In the genomic region with DNA sequence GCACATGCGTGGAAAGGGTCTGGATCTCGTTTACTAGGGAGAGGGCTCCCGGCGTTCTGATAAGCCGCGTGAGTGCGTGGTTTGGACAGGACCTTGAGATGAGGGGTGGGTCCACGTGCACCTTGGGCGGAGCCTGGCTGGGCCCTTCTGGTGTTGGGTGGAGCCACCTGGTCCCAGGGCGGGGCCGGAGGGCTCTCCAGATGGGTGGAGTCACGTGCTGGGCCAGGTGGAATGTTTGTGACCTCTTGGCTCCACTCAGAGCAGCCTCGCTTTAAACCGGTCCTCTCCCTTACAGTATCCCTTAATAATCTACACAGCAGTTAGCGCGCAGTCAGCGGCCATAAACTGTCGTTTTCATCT, we compare ENCODE assay signal across 8 mouse cellular contexts. TPM values are rescaled to one million over a fixed set of nuclear protein-coding genes. Genes with fewer than 3 reads are reported as not detected.
A peak's percentile ranks its signal among the peaks of the same experiment; 100 is the strongest.
DNase-seq lines count a peak whose midpoint lies in the region; ATAC-seq and TF ChIP-seq lines count a peak whose summit lies in the region.

No protein-coding gene starts in this region.

- no peak for TF ChIP-seq CTCF in intestine, postnatal 0 days (IDR thresholded peaks at IDR 0.05; ENCODE audit: low read depth)
- TF ChIP-seq CTCF in stomach, postnatal 0 days (IDR thresholded peaks at IDR 0.05; ENCODE audit: low read depth): no peak

- H3K9me3 ChIP-seq in midbrain, embryonic 10.5 days (replicated peaks): no peaks in the 10 kb centered on the region
- H3K9me3 ChIP-seq in midbrain, embryonic 13.5 days: no peaks in the 10 kb centered on the region
- no peaks in the 10 kb centered on the region for H3K9me3 ChIP-seq in intestine, postnatal 0 days (ENCODE audit: control insufficient read depth)
- H3K9me3 ChIP-seq in liver, embryonic 13.5 days (replicated peaks): no peaks in the 10 kb centered on the region
- H3K9me3 ChIP-seq in stomach, postnatal 0 days (ENCODE audit: control insufficient read depth, low read length): no peaks in the 10 kb centered on the region

- H3K4me2 ChIP-seq in midbrain, embryonic 13.5 days (replicated peaks): no peak overlapping the region
- H3K4me2 ChIP-seq in intestine, postnatal 0 days (replicated peaks; ENCODE audit: low read depth): peak overlapping the region; percentile 54
- peak overlapping the region; percentile 18 for H3K4me2 ChIP-seq in liver, embryonic 13.5 days
- H3K4me2 ChIP-seq in stomach, postnatal 0 days (replicated peaks; ENCODE audit: low read depth): peak overlapping the region; percentile 31

- H3K27ac ChIP-seq in midbrain, embryonic 10.5 days (replicated peaks): peak overlapping the region; percentile 55; the same call in 1 of the 2 replicates
- H3K27ac ChIP-seq in midbrain, embryonic 13.5 days: no peak overlapping the region
- H3K27ac ChIP-seq in intestine, postnatal 0 days (ENCODE audit: low read depth, low read length): no peak overlapping the region
- H3K27ac ChIP-seq in liver, embryonic 13.5 days: no peak overlapping the region
- no peak overlapping the region for H3K27ac ChIP-seq in stomach, postnatal 0 days (replicated peaks)

- WGBS in midbrain, embryonic 10.5 days: 10% methylated on average over 18 of the region's 18 CpGs
- 21% methylated on average over 18 of the region's 18 CpGs for WGBS in midbrain, embryonic 13.5 days
- 23% methylated on average over 18 of the region's 18 CpGs for WGBS in intestine, postnatal 0 days
- WGBS in liver, embryonic 13.5 days (ENCODE audit: insufficient replicate concordance): 45% methylated on average over 18 of the region's 18 CpGs
- WGBS in stomach, postnatal 0 days: 31% methylated on average over 18 of the region's 18 CpGs

- DNase-seq in midbrain, embryonic 10.5 days (ENCODE audit: low spot score): no peak
- peak; percentile 31 for DNase-seq in liver, embryonic 13.5 days
- peak; percentile 85 for DNase-seq in stomach, postnatal 0 days (ENCODE audit: low spot score)
- DNase-seq in ovary, postnatal 14 days (ENCODE audit: low spot score): no peak
- DNase-seq in thymus, adult 18-20 months: no peak
- DNase-seq in thymus, postnatal 4 days: no peak

- ATAC-seq in midbrain, embryonic 13.5 days: no peak
- peak; percentile 72 for ATAC-seq in intestine, postnatal 0 days
- ATAC-seq in liver, embryonic 13.5 days (ENCODE audit: low read depth): peak; percentile 39; the same call in 1 of the 2 replicates
- peak; percentile 76 for ATAC-seq in stomach, postnatal 0 days (ENCODE audit: low FRiP score, low TSS enrichment)

- H3K27me3 ChIP-seq in midbrain, embryonic 10.5 days (ENCODE audit: low read depth, poor library complexity, severe bottlenecking): peaks cover 82% of the 10 kb centered on the region
- H3K27me3 ChIP-seq in midbrain, embryonic 13.5 days: peaks cover 32% of the 10 kb centered on the region
- H3K27me3 ChIP-seq in intestine, postnatal 0 days (replicated peaks; ENCODE audit: control insufficient read depth, insufficient read depth, low read length): no peaks in the 10 kb centered on the region; the same call in 1 of the 2 replicates
- peaks cover 61% of the 10 kb centered on the region for H3K27me3 ChIP-seq in liver, embryonic 13.5 days
- no peaks in the 10 kb centered on the region for H3K27me3 ChIP-seq in stomach, postnatal 0 days (ENCODE audit: control insufficient read depth, insufficient read depth, low read length)

- peak overlapping the region; percentile 37 for H3K4me3 ChIP-seq in midbrain, embryonic 10.5 days
- H3K4me3 ChIP-seq in midbrain, embryonic 13.5 days (replicated peaks): no peak overlapping the region
- H3K4me3 ChIP-seq in intestine, postnatal 0 days (ENCODE audit: low read depth, low read length): peak overlapping the region; percentile 9; the same call in 1 of the 2 replicates
- no peak overlapping the region for H3K4me3 ChIP-seq in liver, embryonic 13.5 days (replicated peaks)
- no peak overlapping the region; the same call in 1 of the 2 replicates for H3K4me3 ChIP-seq in stomach, postnatal 0 days (ENCODE audit: low read depth, low read length)

- no peaks in the 10 kb centered on the region for H3K36me3 ChIP-seq in midbrain, embryonic 10.5 days
- no peaks in the 10 kb centered on the region for H3K36me3 ChIP-seq in midbrain, embryonic 13.5 days
- no peaks in the 10 kb centered on the region for H3K36me3 ChIP-seq in intestine, postnatal 0 days (ENCODE audit: control insufficient read depth, insufficient read depth)
- H3K36me3 ChIP-seq in liver, embryonic 13.5 days: no peaks in the 10 kb centered on the region
- H3K36me3 ChIP-seq in stomach, postnatal 0 days (ENCODE audit: control insufficient read depth, insufficient read depth, low read length): no peaks in the 10 kb centered on the region

- peaks cover 47% of the 10 kb centered on the region for H3K4me1 ChIP-seq in midbrain, embryonic 10.5 days
- peaks cover 42% of the 10 kb centered on the region for H3K4me1 ChIP-seq in midbrain, embryonic 13.5 days (replicated peaks)
- H3K4me1 ChIP-seq in intestine, postnatal 0 days (replicated peaks; ENCODE audit: control insufficient read depth, insufficient read depth, low read length): no peaks in the 10 kb centered on the region
- H3K4me1 ChIP-seq in liver, embryonic 13.5 days (replicated peaks): peaks cover 31% of the 10 kb centered on the region
- 0 out of 2 replicates have a peak, but pooled peaks cover 2% of the 10 kb centered on the region for H3K4me1 ChIP-seq in stomach, postnatal 0 days (replicated peaks; ENCODE audit: control insufficient read depth, insufficient read depth)

- no peak overlapping the region; the same call in 1 of the 2 replicates for H3K9ac ChIP-seq in midbrain, embryonic 13.5 days (replicated peaks)
- H3K9ac ChIP-seq in intestine, postnatal 0 days (ENCODE audit: low read depth, low read length): no peak overlapping the region; the same call in 1 of the 2 replicates
- H3K9ac ChIP-seq in liver, embryonic 13.5 days: no peak overlapping the region
- no peak overlapping the region for H3K9ac ChIP-seq in stomach, postnatal 0 days (ENCODE audit: low read length)

- TF ChIP-seq EP300 in stomach, postnatal 0 days (optimal IDR thresholded peaks at IDR 0.05): no peak

RNA-seq across cellular contexts. Expression of gene Pi16, which starts 5.1 kb away (rescaled TPM):
- 0.75 and 0.82 TPM in 2 replicates for polyA plus RNA-seq in midbrain, embryonic 10.5 days (2016; fragmentation: Nextera tagmentation; extraction: Ambion mirVana)
- polyA plus RNA-seq in midbrain, embryonic 13.5 days (2015; fragmentation: Nextera tagmentation; extraction: Ambion mirVana): 1.9 and 2.2 TPM in 2 replicates
- polyA plus RNA-seq in intestine, postnatal 0 days (2015; fragmentation: Nextera tagmentation; extraction: Ambion mirVana): 0.73 and 0.76 TPM in 2 replicates
- polyA plus RNA-seq in liver, embryonic 13.5 days (2015; fragmentation: Nextera tagmentation; extraction: Ambion mirVana): 0.30 and 0.32 TPM in 2 replicates
- 1.3 TPM in 2 replicates for polyA plus RNA-seq in stomach, postnatal 0 days (2015; fragmentation: Nextera tagmentation; extraction: Ambion mirVana)

RNA-seq across cellular contexts. Expression of gene Mtch1, which starts 25.2 kb away (rescaled TPM):
- 277 and 318 TPM in 2 replicates for polyA plus RNA-seq in midbrain, embryonic 10.5 days (2016; fragmentation: Nextera tagmentation; extraction: Ambion mirVana)
- 398 and 461 TPM in 2 replicates for polyA plus RNA-seq in midbrain, embryonic 13.5 days (2015; fragmentation: Nextera tagmentation; extraction: Ambion mirVana)
- 139 and 143 TPM in 2 replicates for polyA plus RNA-seq in intestine, postnatal 0 days (2015; fragmentation: Nextera tagmentation; extraction: Ambion mirVana)
- 55.2 and 64.0 TPM in 2 replicates for polyA plus RNA-seq in liver, embryonic 13.5 days (2015; fragmentation: Nextera tagmentation; extraction: Ambion mirVana)
- 189 and 201 TPM in 2 replicates for polyA plus RNA-seq in stomach, postnatal 0 days (2015; fragmentation: Nextera tagmentation; extraction: Ambion mirVana)

RNA-seq across cellular contexts. Expression of gene Fgd2, which starts 38.1 kb away (rescaled TPM):
- 3.8 and 4.1 TPM in 2 replicates for polyA plus RNA-seq in midbrain, embryonic 10.5 days (2016; fragmentation: Nextera tagmentation; extraction: Ambion mirVana)
- 3.2 and 3.3 TPM in 2 replicates for polyA plus RNA-seq in midbrain, embryonic 13.5 days (2015; fragmentation: Nextera tagmentation; extraction: Ambion mirVana)
- 4.9 and 6.0 TPM in 2 replicates for polyA plus RNA-seq in intestine, postnatal 0 days (2015; fragmentation: Nextera tagmentation; extraction: Ambion mirVana)
- polyA plus RNA-seq in liver, embryonic 13.5 days (2015; fragmentation: Nextera tagmentation; extraction: Ambion mirVana): 4.5 and 5.0 TPM in 2 replicates
- polyA plus RNA-seq in stomach, postnatal 0 days (2015; fragmentation: Nextera tagmentation; extraction: Ambion mirVana): 5.9 and 8.2 TPM in 2 replicates

RNA-seq across cellular contexts. Expression of gene BC004004, which starts 54.0 kb away (rescaled TPM):
- 62.8 and 67.9 TPM in 2 replicates for polyA plus RNA-seq in midbrain, embryonic 10.5 days (2016; fragmentation: Nextera tagmentation; extraction: Ambion mirVana)
- polyA plus RNA-seq in midbrain, embryonic 13.5 days (2015; fragmentation: Nextera tagmentation; extraction: Ambion mirVana): 99.1 and 105 TPM in 2 replicates
- 111 and 116 TPM in 2 replicates for polyA plus RNA-seq in intestine, postnatal 0 days (2015; fragmentation: Nextera tagmentation; extraction: Ambion mirVana)
- polyA plus RNA-seq in liver, embryonic 13.5 days (2015; fragmentation: Nextera tagmentation; extraction: Ambion mirVana): 54.2 and 55.3 TPM in 2 replicates
- polyA plus RNA-seq in stomach, postnatal 0 days (2015; fragmentation: Nextera tagmentation; extraction: Ambion mirVana): 91.2 and 97.2 TPM in 2 replicates

RNA-seq across cellular contexts. Expression of gene Ppil1, which starts 58.6 kb away (rescaled TPM):
- 205 and 232 TPM in 2 replicates for polyA plus RNA-seq in midbrain, embryonic 10.5 days (2016; fragmentation: Nextera tagmentation; extraction: Ambion mirVana)
- polyA plus RNA-seq in midbrain, embryonic 13.5 days (2015; fragmentation: Nextera tagmentation; extraction: Ambion mirVana): 120 and 128 TPM in 2 replicates
- polyA plus RNA-seq in intestine, postnatal 0 days (2015; fragmentation: Nextera tagmentation; extraction: Ambion mirVana): 53.7 and 59.1 TPM in 2 replicates
- polyA plus RNA-seq in liver, embryonic 13.5 days (2015; fragmentation: Nextera tagmentation; extraction: Ambion mirVana): 117 and 120 TPM in 2 replicates
- polyA plus RNA-seq in stomach, postnatal 0 days (2015; fragmentation: Nextera tagmentation; extraction: Ambion mirVana): 64.6 and 65.9 TPM in 2 replicates

Comparison
In these comparisons a context has a peak if more than half of its experiments do, and no peak if none do; other contexts are left out.
1. H3K4me3 ChIP-seq: peak in midbrain, embryonic 10.5 days (single experiment) and intestine, postnatal 0 days (single experiment); none in midbrain, embryonic 13.5 days (single experiment), liver, embryonic 13.5 days (single experiment) and stomach, postnatal 0 days (single experiment).
2. DNase-seq: peak in liver, embryonic 13.5 days (single experiment) and stomach, postnatal 0 days (single experiment); none in midbrain, embryonic 10.5 days (single experiment), ovary, postnatal 14 days (single experiment), thymus, adult 18-20 months (0 of 2) and thymus, postnatal 4 days (single experiment).